Mouse (Mus musculus): ENCODE measurements around the gene Ptf1a.

- TF ChIP-seq POLR2A (IDR thresholded peaks at IDR 0.05; ENCODE audit: low read depth, low read length), result no peak
- TF ChIP-seq CTCF (IDR thresholded peaks at IDR 0.05; ENCODE audit: extremely low read depth, insufficient read depth, insufficient read length, insufficient replicate concordance), result no peak
These were observed 44.8 kb downstream of the Ptf1a start for GRCm38 (mm10) chr2:19490262-19490661.
